Mouse (Mus musculus): ENCODE measurements around the gene Tmem131l.

Tmem131l gene

DNA sequence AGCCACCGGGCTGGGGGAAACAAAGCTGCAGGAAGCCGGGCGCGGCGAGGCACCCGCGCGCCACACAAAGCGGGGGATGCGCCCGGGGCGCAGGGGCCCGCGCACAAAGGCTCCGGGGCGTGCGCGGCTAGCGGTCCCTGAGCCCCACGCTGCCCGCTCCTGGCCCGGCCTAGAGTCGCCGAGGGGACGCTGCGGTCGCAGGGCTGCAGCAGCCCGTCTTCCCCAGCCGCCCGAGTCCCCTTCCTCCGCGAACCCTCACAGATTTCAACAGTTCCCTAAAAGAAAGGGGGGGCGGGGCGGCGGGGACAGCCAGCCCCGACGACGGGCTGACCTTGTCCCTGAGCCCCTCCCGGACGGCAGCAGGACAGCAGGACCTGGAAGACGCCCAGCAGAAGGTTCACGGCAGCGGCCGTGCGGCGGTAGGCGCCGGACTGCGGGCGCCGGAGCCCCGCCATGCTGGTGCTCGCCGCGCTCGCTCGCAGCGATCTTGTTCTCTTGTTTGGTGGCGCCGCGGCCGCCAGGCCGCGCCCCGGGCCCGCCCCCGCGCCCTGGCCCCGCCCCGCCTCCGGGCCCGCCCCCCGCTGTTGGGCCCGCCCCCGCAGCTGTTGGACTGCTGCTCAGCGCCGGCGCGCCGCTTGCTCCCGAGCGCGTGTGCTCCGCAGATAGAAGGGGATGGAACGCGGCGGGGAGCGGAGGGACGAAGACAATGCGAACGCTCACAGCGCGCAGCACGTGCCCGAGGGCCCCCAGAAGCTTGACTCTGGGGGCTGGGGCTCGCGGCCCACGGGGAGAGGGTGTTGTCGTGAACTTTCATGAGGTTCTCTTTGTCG is at the start of gene Tmem131l:
Gene Tmem131l, minus strand, starts transcription at position 530 of the 830 bp plus-strand sequence.
- peak; percentile 63 for DNase-seq (ENCODE audit: low read depth)

DNA sequence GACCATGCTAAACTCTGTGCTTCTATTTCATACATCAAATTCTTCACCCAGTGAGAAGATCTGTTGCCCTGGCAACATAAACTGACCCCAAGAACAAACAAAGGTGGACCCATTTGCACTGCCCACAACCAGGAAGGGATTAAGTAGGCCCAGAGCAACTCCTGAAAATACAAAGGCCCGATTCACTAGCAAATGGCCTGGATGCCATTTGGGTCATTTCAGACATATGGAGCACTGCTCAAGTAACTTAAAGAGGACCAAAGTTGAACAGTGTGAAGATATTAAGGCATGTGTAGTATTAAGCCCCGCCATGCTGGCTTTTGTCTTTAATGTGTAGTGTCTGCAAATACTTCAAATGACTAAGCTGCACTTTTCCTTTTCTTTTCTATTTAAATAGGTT is 46.9 kb upstream of the Tmem131l start:
- no peak for DNase-seq (ENCODE audit: low read depth)

DNA sequence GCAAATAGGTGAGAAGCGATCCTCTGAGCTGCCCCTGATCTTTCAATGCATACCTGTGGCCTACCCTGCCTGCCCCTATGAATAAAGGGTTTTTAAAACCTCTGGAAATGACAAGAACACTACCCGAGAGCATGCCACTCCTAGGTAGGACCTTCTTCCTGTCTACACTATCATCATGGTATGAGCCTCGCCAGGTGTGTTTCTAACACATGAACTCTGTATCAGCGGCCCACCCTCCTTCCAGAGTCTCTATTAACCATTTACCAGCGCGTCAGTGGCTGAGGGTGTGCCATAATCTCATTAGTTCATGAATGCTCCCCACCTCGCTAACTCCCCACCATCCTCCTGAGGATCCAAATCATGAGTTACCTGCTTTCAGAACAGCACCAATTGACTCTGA is 46.4 kb upstream of the Tmem131l start:
- no peak for DNase-seq (ENCODE audit: low read depth)

DNA sequence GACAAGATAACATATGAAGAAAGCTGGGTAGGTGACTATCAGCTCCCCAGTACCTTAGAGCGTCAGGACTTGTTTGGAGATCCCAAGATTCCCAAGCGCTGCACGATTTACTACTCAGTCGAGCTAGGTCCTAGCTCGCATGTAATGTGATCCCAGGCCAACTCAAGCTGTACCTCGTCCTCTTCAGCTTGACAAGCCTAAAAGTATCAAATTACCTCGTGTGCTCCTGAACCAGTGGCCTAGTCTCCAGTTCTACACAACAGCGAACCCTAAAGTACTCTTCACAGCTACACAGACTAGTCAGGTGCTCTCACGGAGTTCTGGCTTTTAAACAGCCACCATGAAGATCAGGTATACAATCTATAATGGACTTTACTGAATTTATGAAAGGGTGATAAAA is 45.5 kb upstream of the Tmem131l start:
- no peak for DNase-seq (ENCODE audit: low read depth)

DNA sequence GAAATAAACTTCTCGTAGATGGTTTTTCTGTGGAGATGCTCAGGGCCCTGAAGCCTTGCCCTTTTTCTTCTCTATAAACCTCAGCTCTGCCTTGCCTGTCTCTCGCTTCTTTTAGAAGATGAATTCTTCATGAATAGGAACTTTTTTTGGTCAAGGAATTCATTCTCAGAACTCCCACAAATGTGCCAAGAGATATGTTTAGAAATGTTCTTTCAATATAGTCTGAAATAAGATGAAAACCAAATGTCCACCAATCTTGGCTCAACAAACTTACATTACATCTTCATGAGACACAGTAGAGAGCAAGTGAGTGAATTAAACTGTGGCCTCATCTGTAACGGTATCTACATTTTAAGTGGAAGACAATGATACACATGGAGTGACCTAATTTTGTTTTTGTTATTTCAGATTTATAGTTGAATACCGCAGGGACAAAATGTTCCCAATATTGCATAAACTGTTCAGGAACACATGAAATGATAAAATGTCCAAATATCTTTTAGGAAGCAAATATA is 41.3 kb upstream of the Tmem131l start:
- no peak for DNase-seq (ENCODE audit: low read depth)

DNA sequence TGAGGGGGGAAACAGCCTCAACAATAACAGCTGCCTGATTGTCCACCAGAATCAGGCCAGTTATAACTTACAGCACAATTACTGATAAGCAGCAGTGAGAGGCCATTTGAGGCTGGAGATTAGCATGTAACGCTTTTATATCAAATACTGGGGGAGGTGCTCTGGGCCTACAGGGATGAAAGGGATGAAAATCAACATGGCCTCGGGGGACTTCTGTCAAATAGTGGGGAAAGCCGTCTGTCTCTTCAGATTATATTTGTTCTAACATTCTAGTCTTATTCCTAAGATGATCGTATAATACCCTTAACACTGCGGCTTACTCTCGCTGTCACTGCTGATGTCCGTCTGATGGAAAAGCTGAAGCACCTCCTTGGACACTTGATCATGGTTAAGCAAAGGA is 40.1 kb upstream of the Tmem131l start:
- DNase-seq (ENCODE audit: low read depth), result no peak

DNA sequence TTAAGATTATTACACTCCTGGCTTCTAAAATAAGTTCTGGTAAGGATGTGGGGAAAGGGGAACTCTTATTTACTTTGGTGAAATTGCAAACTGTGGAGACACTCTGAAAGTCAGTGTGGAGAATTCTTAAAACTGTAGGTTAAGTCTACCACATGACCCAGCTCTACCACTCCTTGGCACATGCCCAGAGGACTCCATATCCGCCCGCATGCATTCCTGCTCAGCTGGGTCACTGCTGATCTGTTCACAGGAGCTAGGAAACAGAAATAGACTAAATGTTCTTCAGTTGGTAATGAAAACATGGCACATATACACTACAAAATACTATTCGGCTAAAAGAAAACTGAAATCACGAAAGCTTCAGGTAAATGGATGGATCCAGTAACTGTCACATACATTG is 37.5 kb upstream of the Tmem131l start:
- no peak for DNase-seq (ENCODE audit: low read depth)

DNA sequence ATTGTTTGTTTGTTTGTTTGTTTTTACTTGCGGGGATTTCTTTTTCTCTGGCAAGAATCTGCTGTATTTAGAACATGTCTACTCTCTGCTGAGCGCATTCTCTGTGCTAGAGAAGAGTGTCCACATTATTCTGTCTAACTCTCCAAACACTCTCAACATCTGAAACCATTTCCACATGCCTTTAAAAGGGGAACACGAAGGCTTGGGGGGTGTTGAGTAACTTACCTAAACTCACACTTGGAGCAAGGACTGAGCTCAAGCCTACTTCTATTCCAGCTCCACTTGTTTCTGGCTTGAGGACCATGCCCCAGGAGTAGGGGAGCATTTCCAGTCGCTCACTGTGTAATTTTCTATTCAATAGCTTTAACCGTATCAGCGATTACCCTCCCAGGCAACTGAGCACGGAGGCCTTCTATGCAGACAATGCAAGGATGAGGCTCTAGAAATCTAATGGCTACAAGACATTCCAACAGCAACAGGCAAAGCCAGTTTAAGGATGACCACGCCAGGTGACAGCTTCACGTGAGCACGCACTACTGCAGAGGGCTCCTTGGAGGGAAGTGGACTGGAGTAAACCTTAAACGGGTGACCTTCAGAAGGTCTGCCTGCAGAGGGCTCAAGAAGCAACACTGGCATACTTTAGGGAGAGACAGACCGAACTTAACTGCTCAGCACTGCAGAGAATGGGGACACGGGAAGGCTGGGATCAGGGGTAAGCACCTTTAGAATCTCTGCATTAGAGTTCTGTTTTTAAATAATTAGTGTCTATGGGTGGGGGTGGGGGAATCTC is 36.8 kb upstream of the Tmem131l start:
- DNase-seq (ENCODE audit: low read depth), result no peak

DNA sequence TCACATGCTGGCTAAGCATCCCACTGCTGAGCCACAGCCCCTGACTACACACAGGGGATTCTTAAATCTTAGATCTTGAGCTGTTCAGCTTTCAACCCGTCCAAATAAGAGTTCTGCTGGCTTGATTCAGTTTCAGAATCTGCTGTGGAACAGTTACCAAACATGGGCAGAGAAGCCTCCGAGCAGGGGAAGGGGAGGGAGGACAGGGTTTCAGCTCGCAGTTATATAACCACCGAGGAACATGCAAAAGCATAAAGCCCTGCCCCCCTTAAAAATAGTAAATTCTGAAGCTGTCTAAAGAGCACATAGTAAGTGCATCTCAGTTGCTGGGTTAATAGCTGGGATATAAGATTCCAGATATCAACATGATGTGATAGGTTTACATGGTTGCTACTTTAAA is 35.5 kb upstream of the Tmem131l start:
- DNase-seq (ENCODE audit: low read depth), result no peak

DNA sequence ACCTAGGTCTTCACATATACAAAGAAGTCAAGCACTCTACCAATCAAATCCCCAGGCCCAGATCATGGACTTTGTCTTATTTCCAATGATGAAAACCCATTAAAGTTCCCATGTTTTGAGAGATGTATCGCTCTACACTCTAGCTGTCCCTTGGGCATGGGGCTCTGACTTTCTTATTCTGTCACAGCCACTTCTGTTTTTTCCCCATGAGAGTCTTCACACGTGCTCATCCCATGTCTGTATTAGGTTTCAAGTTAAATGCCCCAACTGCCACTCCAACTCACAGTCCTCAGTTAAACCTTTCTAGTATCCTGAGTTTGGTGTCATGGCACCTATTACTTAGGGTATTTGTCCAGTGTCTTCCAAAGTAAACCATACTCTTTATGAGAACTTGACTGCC is 34.8 kb upstream of the Tmem131l start:
- DNase-seq (ENCODE audit: low read depth), result no peak

DNA sequence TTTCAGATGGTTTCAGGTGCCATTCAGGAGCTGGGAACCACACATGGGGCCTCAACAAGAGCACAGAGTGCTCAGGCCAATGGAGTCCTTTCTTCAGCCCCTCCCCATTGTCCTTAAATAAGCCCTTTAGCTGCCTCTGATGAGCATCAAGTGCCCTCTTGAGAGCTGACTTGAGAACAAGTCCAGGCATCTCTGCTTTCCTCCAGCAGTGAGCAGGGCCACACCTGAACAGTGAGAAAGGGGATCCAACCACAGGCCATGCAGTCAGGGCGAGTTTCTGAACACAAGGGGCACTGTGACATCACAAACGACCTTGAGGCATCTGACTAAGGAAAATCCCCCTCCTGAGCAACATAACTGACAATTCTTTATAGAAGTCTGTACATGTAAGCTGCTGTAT is 31.7 kb upstream of the Tmem131l start:
- DNase-seq (ENCODE audit: low read depth), result no peak

DNA sequence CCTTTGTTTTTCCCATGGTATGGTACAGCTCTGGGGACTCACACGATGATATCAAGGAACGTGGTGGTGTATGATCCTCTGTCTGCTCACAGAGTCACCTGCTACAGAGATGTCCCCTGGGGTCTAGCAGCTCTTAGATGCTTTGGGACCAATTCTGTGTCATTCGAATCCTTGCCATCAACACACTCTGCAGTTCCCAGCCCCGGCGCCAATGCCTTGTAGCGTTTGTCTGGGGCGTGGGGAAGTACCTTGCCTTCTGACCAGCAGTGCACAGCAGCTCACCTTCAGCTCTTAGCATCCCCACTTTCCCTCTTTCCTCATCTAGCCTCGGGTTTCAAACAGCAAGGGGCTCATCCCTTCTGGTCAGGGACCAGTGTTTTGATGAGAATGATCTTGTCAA is 30.8 kb upstream of the Tmem131l start:
- DNase-seq (ENCODE audit: low read depth), result no peak

DNA sequence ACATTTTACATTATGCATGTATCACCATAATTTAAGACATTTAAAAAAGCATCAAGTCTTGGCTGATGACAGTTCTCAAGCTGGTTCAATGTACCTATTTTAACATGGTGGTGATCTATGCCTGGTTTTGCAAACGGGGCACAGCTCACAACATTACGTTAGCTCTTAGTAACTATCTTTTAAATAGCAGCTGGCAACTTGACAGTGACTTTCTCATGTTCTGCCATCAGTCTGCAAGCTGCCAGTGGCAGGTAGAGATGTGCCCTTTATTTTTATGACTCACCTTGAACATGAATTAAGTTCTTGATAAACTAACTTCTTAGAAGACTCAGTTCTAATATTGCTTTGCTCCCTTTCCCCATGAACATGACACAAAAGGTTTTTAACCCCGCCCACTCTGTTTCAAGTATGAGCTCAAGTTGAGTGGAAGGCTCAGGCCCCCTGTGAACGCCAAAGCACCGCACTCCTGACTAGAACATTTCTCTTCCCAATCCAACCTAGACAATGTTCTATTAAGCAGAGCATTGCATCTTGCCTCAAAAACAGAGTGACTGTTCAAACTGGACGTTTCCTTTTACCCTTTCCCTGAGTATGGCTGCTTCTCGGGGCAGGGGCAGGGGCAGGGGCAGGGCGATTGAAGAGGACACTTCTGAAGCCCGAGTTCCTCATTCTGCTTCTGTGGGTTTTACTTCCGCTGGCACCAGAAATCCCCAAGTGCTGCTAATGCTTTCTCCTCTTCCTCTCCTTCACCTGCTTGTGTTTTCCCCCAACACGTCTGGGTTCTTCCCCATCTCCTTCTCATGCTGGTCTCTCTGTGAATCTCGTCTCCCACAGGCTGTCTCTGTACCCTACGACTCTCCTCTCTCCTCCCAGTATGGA is 29.1 kb upstream of the Tmem131l start:
- peak; percentile 33 for DNase-seq (ENCODE audit: low read depth)

DNA sequence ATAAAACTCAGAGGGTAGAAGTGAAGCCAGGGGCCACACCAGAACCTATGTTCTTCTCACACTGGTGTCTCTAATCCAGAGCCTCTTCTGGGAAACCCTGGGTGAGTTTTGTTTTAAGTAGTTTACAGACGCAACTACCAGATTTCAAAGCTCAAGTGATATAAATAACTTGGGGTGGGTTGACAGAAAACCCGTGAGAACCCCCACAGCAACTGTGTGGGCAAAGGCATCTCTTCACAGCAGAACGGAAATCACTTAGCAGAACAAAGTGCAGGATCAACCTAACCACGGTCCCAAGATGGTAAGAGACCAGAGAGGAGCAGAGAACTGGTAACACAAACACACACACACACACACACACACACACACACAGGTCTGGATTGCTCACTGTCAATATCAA is 25.9 kb upstream of the Tmem131l start:
- no peak for DNase-seq (ENCODE audit: low read depth)

DNA sequence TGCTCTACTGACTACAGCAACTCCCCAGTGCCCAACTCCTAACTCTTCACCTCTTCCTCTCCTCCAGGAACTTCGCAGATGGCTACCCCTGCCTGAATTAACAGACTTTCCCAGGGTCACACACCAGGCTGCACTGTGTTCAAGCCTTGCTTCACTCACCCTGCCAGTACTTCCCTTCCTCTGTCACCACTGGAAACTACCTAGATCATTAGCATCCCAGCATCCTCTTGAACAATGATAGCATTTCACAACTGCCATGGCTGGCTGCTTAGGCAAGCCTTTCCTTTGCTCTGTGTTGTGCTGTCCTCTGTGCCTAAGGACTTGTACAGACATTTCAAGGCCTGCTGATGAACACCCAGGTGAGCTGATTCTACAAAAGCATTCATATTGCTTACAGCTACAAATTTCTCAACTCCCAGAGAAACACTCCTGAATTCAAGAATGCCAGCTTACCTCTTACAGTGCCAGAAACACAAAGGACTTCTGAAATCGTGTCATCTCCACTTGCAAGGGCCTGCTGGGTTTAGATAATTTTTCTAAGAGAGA is 23.5 kb upstream of the Tmem131l start:
- DNase-seq (ENCODE audit: low read depth), result no peak

DNA sequence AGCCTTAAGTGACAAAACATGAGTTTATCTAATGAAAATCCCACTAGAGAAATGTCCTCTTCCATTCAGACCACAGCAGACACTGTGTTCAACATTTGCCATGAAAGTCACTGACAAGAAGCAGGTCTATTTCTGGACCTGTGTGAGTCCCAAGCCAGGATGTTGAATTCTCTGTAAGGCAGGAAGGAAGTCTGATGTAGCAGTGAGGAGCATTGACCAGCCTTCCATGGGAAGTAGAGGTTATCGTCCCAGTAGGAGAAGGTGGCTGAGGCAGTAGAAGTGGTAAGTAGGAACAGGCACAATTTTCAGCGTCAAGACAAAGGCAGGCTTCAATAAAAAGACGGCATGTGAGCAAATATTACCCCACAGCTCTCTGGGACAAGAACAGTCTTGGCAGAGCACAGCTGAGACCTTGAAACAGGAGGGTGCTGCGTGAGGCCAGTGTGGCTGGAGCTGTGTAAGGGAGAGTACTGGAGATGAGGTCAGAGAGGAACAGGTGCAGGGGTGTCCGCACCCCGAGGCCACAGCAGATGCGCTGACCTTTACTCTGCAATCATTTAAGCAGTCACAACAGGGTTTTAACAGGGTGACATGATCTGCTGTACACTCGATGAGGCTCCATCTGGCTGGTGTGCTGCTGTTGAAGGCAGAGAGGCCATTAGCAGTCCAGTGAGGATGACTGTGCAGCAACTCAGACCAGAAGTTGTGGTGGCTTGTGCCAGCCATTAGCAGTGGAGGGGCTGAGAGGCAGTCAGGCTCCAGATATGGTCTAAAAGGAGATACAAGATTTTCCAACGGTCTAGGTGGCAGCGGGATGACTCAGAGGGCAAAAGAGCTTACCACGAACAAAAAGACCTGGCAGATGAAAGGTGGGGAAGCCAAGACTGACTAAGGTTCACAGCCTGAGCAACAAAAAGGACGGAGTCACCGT is 21.8 kb upstream of the Tmem131l start:
- no peak for DNase-seq (ENCODE audit: low read depth)

DNA sequence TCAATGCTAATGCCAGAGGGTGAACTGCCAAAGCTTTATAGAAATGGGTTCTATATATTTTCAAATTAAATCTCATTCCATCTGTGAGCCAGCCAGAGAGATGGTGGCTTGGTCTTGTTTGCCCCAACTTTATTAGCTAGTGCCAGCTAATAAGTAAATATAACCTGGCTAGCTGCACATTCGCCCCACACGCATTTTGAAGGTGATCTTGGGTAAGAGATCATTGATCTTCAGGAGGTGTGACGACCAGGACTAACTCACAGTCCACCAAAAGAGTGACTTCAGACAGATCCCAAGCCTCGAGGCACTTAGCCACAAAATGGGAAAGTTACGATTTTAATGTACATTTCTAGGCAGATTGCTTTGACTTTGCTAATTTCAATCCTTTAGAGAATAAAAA is 21.0 kb upstream of the Tmem131l start:
- no peak for DNase-seq (ENCODE audit: low read depth)

DNA sequence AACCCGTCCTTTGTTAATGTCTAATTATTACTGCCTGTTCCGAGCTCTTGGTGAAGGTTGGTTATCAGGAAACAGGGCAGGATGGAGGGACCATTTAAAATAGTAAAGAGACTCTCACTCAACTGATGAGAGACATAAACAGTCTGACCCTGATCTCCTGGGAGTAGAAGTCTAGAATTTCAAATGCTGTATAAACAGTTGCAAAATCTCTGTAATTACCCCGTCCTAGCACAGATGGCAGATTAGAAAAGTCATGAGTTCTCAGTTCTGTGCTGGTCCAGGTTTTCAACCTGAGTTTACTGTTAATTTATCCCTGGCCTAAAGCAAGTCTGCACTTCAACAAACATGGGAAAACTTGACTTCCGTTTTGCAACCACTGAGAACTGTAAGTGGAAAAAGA is 20.2 kb upstream of the Tmem131l start:
- no peak for DNase-seq (ENCODE audit: low read depth)

DNA sequence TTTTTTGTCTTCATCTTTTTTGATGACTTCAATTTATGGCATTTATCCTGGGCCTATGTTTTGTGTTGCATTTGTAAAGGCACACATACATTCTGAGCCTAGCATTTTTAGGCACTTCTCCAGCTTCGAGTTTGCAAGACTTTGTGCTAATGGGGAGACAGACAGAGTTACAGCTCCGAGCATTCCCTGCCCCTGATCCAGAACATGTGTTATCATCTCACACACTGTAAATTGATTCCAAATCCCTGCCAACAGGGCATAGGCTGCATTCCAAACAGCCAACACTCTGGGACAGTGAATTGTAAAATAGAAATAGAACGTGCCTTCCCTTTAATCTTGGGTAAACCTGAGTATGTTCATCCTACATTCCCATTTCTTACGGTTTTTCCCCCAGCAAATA is 19.7 kb upstream of the Tmem131l start:
- no peak for DNase-seq (ENCODE audit: low read depth)

DNA sequence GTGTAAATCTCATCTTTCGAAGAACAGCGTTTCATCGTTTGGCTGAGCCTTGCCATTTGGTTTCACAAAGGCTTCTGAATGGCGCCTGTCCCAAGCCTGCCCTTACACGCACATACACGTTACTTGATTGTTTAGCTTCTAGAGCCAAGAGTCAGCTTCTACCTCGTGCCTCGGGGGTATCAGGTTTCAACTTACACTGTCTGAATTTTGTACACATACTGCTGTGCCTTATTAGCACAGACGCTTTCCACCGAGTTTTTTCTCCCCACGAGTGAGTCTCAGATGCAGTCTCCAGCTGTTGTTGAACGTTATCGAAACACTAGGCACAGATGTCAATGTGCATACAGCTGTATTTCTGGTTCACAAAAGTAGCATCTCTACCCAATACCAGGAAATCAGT is 19.3 kb upstream of the Tmem131l start:
- DNase-seq (ENCODE audit: low read depth), result no peak

DNA sequence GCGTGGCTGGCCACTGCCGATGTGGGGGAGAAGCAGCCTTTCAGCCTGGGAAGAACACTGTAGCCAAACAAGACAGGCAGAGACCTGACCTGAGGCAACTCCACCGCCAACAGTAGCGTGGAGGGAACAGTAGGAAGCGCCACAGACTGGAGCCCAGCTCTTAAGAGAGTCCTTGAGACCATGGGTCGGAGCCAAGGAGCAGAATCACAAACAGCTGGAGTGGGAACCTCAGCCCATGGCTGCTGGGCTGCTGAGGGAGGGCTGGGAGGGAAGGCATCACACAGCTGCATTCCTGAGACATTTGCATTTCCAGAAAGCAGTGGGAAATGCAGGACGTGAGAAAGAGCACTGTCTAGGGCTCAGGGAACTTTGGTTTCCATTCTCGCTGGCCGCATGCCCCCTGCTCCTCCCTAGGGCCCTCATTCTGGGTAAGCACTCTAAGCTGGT is 8.8 kb upstream of the Tmem131l start:
- no peak for DNase-seq (ENCODE audit: low read depth)
